Mouse (Mus musculus): ENCODE measurements around the gene D7Ertd443e. TPM values are rescaled to one million over a fixed set of nuclear protein-coding genes. Genes with fewer than 3 reads are reported as not detected.

The D7Ertd443e gene
- total and polyA plus RNA-seq, 3 experiments, result not detected

GRCm38 (mm10) chr7:134414005-134414690, 28.7 kb upstream of the D7Ertd443e start:
- H3K27ac ChIP-seq (ENCODE audit: control insufficient read depth, low read depth, low read length), result no peak overlapping the region
- H3K9me3 ChIP-seq (replicated peaks; ENCODE audit: insufficient read depth, low read length), result no peaks in the 10 kb centered on the region
- peak; percentile 2 for DNase-seq (ENCODE audit: low read depth, low spot score)

DNA sequence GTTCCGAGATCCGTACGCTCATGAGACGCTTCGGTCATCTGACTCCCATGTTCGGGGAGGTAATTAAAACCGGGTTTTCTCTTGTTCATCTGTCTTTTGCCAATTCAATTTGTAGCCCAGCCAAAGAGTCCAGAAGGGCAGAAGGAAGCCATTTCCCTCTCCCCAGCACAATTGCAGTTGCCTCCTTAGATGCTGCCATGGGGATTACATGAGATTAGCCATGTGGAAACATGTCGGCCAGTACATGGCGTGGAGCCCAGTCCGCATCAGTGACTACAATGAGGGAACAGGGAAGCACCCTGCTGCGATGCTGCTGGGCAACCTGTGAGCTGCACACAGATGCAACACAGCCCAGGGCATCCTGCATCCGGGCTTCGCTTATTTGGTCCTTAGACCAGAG, 23.2 kb upstream of the D7Ertd443e start:
- Histone ChIP-seq H3K9me3 (replicated peaks; ENCODE audit: insufficient read depth, low read length) (no peaks in the 10 kb centered on the region), H3K27me3 (ENCODE audit: control insufficient read depth in 1 of 2, insufficient read depth in 2 of 2, low read length in 2 of 2) (no peaks in the 10 kb centered on the region)

More at GRCm38 (mm10) chr7:134414005-134414690, 28.7 kb upstream of the D7Ertd443e start:
- H3K4me3 ChIP-seq (ENCODE audit: control insufficient read depth in 1 of 2, insufficient read depth in 1 of 2, low read depth in 2 of 2, low read length in 2 of 2), result no peak overlapping the region
- no peak overlapping the region for H3K9ac ChIP-seq (ENCODE audit: control insufficient read depth, low read depth, low read length, poor library complexity, severe bottlenecking)
- H3K27me3 ChIP-seq (ENCODE audit: control insufficient read depth in 1 of 2, insufficient read depth in 2 of 2, low read length in 2 of 2), result no peaks in the 10 kb centered on the region
- no peaks in the 10 kb centered on the region for H3K36me3 ChIP-seq (ENCODE audit: control insufficient read depth in 1 of 2, insufficient read depth in 2 of 2, low read length in 2 of 2)
- no peak for TF ChIP-seq ZNF384 (IDR thresholded peaks at IDR 0.05; ENCODE audit: low read depth, low read length)
- peak in 2 of 3 experiments; percentile 8 to 24; a peak in 2 of 6 replicates for TF ChIP-seq CTCF (IDR thresholded peaks at IDR 0.05 in 2 of 3, conservative IDR thresholded peaks at IDR 0.05 in 1 of 3; ENCODE audit: control insufficient read depth in 1 of 3, insufficient read depth in 1 of 3, low read depth in 2 of 3, low read length in 3 of 3, poor library complexity in 1 of 3, severe bottlenecking in 1 of 3)
- H3K4me1 ChIP-seq (ENCODE audit: control insufficient read depth in 1 of 2, insufficient read depth in 2 of 2, low read length in 2 of 2), result no peaks in the 10 kb centered on the region
- no peaks in the 10 kb centered on the region for H3K79me2 ChIP-seq (ENCODE audit: control insufficient read depth, insufficient read depth, low read length, poor library complexity)

DNA sequence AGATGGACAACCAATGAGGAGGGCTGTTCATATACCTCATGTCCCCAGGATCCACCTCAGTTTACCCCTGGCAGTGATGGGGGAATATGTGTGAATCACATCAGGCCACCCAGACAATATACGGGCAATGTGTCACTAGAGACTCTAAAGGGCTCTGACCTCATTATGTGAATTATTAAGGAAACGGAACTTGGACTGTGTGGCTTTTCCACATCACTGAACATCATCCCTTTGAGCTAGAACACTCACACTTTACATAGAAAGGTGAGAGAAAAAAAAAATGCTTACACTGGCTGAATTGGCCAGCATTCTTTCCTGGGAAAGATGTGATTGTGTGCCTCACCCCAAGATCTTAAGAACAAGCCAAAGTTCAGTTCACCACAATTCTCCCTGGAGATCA, 15.3 kb upstream of the D7Ertd443e start:
- TF ChIP-seq CTCF (IDR thresholded peaks at IDR 0.05 in 2 of 3, conservative IDR thresholded peaks at IDR 0.05 in 1 of 3; ENCODE audit: control insufficient read depth in 1 of 3, insufficient read depth in 1 of 3, low read depth in 2 of 3, low read length in 3 of 3, poor library complexity in 1 of 3, severe bottlenecking in 1 of 3) (no peak), POLR2AphosphoS5 (IDR thresholded peaks at IDR 0.05; ENCODE audit: borderline replicate concordance, low read depth, low read length) (no peak), ZKSCAN1 (IDR thresholded peaks at IDR 0.05; ENCODE audit: low read depth, low read length) (no peak), ELF1 (IDR thresholded peaks at IDR 0.05; ENCODE audit: low read depth, low read length) (no peak), MXI1 (IDR thresholded peaks at IDR 0.05; ENCODE audit: low read depth, low read length) (no peak), KAT2A (conservative IDR thresholded peaks at IDR 0.05; ENCODE audit: low read depth, low read length) (no peak), E2F4 (IDR thresholded peaks at IDR 0.05; ENCODE audit: borderline replicate concordance, low read depth, low read length) (no peak), SIN3A (IDR thresholded peaks at IDR 0.05; ENCODE audit: low read length) (no peak), NELFE (IDR thresholded peaks at IDR 0.05; ENCODE audit: low read depth, low read length) (no peak), MAFK (IDR thresholded peaks at IDR 0.05; ENCODE audit: borderline replicate concordance, low read depth, low read length) (no peak), RAD21 (IDR thresholded peaks at IDR 0.05; ENCODE audit: low read depth, low read length) (no peak)

More for the DNA sequence above, 23.2 kb upstream of the D7Ertd443e start:
- Histone ChIP-seq H3K27ac (ENCODE audit: control insufficient read depth, low read depth, low read length) (no peak overlapping the region), H3K4me3 (ENCODE audit: control insufficient read depth in 1 of 2, insufficient read depth in 1 of 2, low read depth in 2 of 2, low read length in 2 of 2) (no peak overlapping the region), H3K4me1 (ENCODE audit: control insufficient read depth in 1 of 2, insufficient read depth in 2 of 2, low read length in 2 of 2) (no peaks in the 10 kb centered on the region), H3K79me2 (ENCODE audit: control insufficient read depth, insufficient read depth, low read length, poor library complexity) (no peaks in the 10 kb centered on the region), H3K36me3 (ENCODE audit: control insufficient read depth in 1 of 2, insufficient read depth in 2 of 2, low read length in 2 of 2) (no peaks in the 10 kb centered on the region), H3K9ac (ENCODE audit: control insufficient read depth, low read depth, low read length, poor library complexity, severe bottlenecking) (no peak overlapping the region)
- TF ChIP-seq SIN3A (IDR thresholded peaks at IDR 0.05; ENCODE audit: low read length) (no peak), ETS1 (IDR thresholded peaks at IDR 0.05; ENCODE audit: low read depth, low read length) (no peak), GATA1 (IDR thresholded peaks at IDR 0.05; ENCODE audit: low read depth, low read length) (no peak), ZNF384 (IDR thresholded peaks at IDR 0.05; ENCODE audit: low read depth, low read length) (no peak), SMC3 (IDR thresholded peaks at IDR 0.05; ENCODE audit: low read depth, low read length) (no peak), TBP (IDR thresholded peaks at IDR 0.05; ENCODE audit: low read depth, low read length) (no peak), ELF1 (IDR thresholded peaks at IDR 0.05; ENCODE audit: low read depth, low read length) (no peak), MAFK (IDR thresholded peaks at IDR 0.05; ENCODE audit: borderline replicate concordance, low read depth, low read length) (no peak), E2F4 (IDR thresholded peaks at IDR 0.05; ENCODE audit: borderline replicate concordance, low read depth, low read length) (no peak)
- no peak for DNase-seq (ENCODE audit: low read depth, low spot score)

More for the DNA sequence above, 15.3 kb upstream of the D7Ertd443e start:
- DNase-seq (ENCODE audit: low read depth, low spot score), result no peak
- no peaks in the 10 kb centered on the region for H3K79me2 ChIP-seq (ENCODE audit: control insufficient read depth, insufficient read depth, low read length, poor library complexity)
- no peaks in the 10 kb centered on the region for H3K36me3 ChIP-seq (ENCODE audit: control insufficient read depth in 1 of 2, insufficient read depth in 2 of 2, low read length in 2 of 2)
- H3K27me3 ChIP-seq (ENCODE audit: control insufficient read depth in 1 of 2, insufficient read depth in 2 of 2, low read length in 2 of 2), result no peaks in the 10 kb centered on the region
- no peaks in the 10 kb centered on the region for H3K9me3 ChIP-seq (replicated peaks; ENCODE audit: insufficient read depth, low read length)
- H3K4me1 ChIP-seq (ENCODE audit: control insufficient read depth in 1 of 2, insufficient read depth in 2 of 2, low read length in 2 of 2), result no peaks in the 10 kb centered on the region
- H3K27ac ChIP-seq (ENCODE audit: control insufficient read depth, low read depth, low read length), result no peak overlapping the region
- H3K4me3 ChIP-seq (ENCODE audit: control insufficient read depth in 1 of 2, insufficient read depth in 1 of 2, low read depth in 2 of 2, low read length in 2 of 2), result no peak overlapping the region
- no peak overlapping the region for H3K9ac ChIP-seq (ENCODE audit: control insufficient read depth, low read depth, low read length, poor library complexity, severe bottlenecking)

Measured in MEL (cell line).